Mouse (Mus musculus) retina, adult 2 months (tissue): ENCODE data around the gene Lbhd1.
"Not testable (repeated sequence)": the region's sequence is repeated elsewhere in the genome, so short reads cannot be mapped to it uniquely, and the experiment has no call there.

ENCODE experiments used
- DNase-seq: peaks from one replicate; pipeline ENCODE4 v3.0.0-alpha.2; 2012; ENCODE audit warnings: low read depth, low spot score

The Lbhd1 gene

DNA sequence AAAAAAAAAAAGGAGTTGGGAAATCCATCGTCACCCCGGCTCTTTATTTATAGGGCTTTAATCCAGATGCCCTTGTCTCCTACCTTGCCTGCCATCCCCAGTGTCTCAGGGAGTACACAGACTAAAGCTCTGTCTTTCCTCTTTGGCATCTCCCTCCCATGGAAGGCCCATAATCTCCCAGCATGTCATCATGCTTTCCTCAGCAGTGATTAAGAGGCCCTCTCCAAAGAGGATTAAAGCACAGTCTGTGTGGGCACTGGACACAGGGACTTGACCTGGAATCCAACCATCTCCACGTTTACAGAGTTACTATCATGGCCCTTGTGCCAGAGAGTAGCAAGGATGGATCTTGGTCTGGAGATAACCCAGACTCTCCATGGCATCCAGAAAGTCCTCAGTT, at the start of gene Lbhd1, which contains the start of gene Gm49403:
Gene Lbhd1 (plus strand): TSS at position 117 of the 400 bp plus-strand sequence.
Gene Gm49403 (plus strand): TSS at position 315 of the 400 bp plus-strand sequence.
- peak; percentile 95 for DNase-seq

- not testable (repeated sequence) for DNase-seq
Observed at GRCm38 (mm10) chr19:8836327-8836726, 47.2 kb upstream of the Lbhd1 start.

GRCm38 (mm10) chr19:8837251-8837791, 46.2 kb upstream of the Lbhd1 start, which contains the start of gene Bscl2:
Bscl2 (plus strand) TSS chr19:8837467.
- peak; percentile 66 for DNase-seq

DNA sequence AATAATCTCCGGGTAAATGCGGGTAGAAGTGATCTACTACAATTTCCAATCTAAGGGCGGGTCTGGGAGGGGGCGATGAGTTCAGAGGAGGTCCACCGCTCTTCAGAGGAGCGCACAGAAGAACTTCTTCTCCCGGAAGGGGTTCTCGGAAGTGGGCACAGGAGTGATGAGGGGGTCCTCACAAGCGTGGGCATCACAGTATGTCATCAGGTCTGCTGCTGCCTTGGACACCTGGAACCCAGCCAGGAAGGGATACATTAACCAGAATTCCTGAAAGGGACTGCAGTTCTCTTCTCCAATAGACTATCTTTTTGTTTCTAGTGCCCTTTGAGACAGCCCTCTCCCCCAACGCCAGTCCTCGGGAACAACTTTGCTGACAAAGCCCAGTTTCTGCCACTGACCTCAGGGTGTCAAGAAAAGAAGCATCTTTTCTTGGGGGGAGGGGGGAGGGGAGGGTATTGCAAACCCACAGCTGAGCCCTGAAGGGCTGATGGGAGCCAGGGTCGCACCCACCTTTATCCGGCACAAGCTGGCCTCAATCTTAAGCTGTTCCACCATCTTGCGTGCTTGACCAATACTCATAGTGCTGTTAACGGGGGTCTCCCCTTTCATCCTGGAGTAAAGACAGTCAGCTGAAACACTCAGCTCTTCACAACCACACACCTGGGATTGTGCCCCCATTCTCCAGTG, 45.3 kb upstream of the Lbhd1 start:
- no peak for DNase-seq

GRCm38 (mm10) chr19:8839103-8839907, 44.2 kb upstream of the Lbhd1 start, which contains the start of gene Gng3:
Gng3 (minus strand) TSS chr19:8839194.
- DNase-seq: peak; percentile 41

GRCm38 (mm10) chr19:8839908-8840791, 43.4 kb upstream of the Lbhd1 start:
- DNase-seq: no peak

DNA sequence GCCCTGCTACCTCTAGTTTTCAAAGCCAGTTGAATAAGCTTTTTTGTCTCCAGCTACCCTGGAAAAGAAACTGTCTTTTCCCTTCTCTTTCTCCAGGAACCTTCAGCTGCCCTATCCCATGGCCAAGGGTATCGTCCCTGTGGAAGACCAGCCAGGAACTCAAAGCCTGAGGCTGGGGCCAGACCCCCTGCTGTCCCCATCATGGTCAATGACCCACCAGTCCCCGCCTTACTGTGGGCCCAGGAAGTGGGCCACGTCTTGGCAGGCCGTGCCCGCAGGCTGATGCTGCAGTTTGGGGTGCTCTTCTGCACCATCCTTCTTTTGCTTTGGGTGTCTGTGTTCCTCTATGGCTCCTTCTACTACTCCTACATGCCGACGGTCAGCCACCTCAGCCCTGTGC, 42.5 kb upstream of the Lbhd1 start:
- no peak for DNase-seq

DNA sequence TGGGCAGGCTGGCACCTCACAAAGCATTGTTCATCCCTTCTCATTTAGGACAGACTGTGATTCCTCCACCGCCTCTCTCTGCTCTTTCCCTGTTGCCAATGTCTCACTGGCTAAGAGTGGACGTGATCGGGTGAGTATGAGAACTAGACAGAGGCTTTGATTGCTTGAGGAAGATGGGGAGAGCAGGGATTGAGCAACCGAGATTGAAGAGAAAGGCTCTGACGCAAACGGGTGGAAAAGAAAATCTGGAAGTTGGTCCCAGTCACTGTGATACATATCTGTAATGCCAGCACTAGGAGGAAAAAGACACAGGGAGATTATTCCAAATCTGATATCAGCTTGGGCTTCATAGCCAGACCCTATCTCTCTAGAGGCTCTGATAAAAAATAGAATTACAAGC, 40.6 kb upstream of the Lbhd1 start:
- no peak for DNase-seq

DNA sequence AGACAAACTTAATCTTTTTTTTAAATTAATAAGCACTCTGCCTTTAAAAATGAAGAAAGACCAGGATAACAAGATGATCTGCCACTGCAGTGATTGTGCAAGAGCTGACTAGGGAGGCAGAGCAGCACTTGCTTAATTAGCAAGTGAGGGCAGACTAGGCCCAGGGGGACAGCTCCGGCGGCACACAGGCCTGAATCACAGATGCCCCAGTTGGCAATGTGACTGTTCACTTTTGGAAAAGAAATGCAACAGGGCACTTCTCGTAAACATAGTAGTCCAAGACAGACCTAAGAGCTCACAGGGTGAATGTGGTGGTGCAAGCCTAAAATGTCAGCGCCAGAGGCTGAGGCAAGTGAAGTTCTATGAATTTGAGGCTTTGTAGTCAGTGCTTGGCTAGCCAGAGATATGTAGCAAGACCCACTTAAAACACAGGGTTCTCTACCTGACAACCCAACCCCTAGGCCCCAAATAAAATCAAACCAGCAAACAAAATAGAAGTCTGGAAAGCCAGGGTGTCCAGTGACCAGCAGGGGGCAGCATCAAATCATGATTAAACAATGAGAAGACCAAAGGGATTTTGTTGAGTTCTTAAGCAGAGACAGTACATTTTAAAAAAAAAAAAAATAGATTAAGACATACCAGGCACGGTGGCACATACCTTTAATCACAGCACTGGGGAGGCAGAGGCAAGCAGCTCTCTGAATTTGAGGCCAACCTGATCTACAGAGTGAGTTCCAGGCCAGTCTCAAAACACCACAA, 39.0 kb upstream of the Lbhd1 start:
- peak; percentile 60 for DNase-seq

DNA sequence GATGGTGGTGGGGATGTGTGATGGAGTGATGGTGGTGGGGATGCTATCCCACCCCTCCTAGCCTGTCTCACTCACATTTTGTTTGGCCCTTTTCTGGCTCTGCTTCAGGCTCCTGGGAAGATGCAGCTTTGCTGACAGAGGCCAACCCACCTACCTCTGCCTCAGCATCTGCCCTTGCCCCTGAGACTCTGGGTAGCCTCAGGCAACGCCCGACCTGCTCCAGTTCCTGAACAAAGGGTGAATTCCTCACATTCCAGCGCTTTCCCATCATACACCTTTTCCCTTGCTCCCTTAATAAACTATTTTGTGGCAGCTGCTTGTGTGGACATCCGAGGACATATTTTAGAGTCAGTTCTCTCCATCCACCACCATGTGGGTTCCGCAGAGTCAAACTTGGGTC, 35.2 kb upstream of the Lbhd1 start:
- no peak for DNase-seq

GRCm38 (mm10) chr19:8850402-8850901, 33.1 kb upstream of the Lbhd1 start, which contains the start of gene Lrrn4cl:
Lrrn4cl (plus strand) TSS chr19:8850768.
- peak; percentile 36 for DNase-seq

- no peak for DNase-seq
Observed at GRCm38 (mm10) chr19:8851639-8852038, 31.9 kb upstream of the Lbhd1 start.

DNA sequence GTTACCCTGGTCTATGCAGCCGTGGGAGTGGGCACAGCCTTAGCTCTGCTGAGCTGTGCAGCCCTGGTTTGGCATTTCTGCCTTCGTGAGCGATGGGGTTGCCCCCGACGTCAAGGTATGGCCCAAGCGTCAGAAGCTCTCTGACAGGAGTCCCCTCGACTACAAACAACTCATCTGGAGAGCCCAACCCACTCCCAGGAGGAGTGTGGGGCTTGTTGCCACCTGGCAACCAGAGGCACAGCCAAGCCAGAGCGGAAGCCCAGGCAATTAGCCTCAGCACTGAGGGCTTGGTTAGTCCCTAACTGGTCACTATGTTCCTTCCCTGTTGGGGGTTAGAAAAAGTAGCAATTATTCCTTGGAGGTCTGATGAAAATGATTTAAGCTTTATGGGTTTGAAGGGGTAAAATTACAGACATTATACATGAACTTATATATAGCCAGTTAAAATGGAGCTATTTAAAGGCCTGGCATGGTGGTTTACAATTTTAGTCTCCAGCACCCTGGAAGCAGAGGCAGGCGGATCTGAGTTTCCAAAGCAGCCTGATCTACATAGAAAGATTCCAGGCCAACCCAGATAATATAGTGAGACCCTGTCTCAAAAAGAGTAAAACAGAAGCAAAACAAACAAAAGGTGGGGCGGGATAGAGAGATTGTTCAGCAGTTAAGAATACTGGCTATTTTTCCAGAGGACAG, 31.1 kb upstream of the Lbhd1 start:
- no peak for DNase-seq

- no peak for DNase-seq
Observed at GRCm38 (mm10) chr19:8853117-8853516, 30.4 kb upstream of the Lbhd1 start.

GRCm38 (mm10) chr19:8857689-8858088, 25.8 kb upstream of the Lbhd1 start:
- no peak for DNase-seq

DNA sequence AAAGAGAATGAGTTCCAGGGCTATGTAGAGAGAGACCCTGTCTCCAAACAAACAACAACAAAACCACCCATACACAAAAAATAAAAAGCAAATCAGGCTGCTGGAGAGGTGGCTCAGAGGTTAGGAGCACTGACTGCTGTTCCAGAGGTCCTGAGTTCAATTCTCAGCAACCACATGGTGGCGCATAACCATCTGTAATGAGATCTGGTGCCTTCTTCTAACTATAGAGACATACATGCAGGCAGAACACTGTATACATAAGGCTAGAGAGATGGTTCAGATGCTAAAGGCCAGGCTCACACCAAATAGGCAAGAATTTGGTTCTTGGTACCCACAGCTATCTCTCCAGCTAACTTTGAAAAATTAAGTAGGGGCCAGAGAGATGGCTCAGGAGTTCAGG, 24.5 kb upstream of the Lbhd1 start:
- DNase-seq: no peak

DNA sequence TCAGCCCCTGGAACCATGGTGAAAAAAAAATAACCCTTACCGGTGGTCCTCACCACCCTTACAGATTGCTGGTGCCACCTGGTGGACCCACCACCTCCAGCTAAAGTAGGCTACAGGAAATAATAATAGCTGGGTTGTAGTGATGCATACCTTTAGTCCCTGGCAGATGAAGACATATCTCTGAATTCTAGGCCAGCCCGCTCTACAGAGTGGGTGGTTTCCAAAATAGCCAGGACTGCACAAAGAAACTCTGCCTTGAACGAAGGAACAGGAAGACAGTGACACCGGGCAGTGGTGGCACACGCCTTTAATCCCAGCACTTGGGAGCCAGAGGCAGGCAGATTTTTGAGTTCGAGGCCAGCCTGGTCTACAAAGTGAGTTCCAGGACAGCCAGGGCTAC, 19.3 kb upstream of the Lbhd1 start:
- DNase-seq: no peak

- DNase-seq: not testable (repeated sequence)
Observed at GRCm38 (mm10) chr19:8870381-8870780, 13.2 kb upstream of the Lbhd1 start.

- DNase-seq: no peak
Observed at GRCm38 (mm10) chr19:8870838-8871237, 12.7 kb upstream of the Lbhd1 start.
